Mouse (Mus musculus) erythroid progenitor cell, adult 5-6 weeks (primary cell): ENCODE results near the gene Adig. TPM values are rescaled to one million over a fixed set of nuclear protein-coding genes. Genes with fewer than 3 reads are reported as not detected.
A peak's percentile ranks its signal among the peaks of the same experiment; 100 is the strongest.

Experiments
- ATAC-seq: replicated peaks from 2 replicates; pipeline ENCODE4 v1.8.0; 2016; ENCODE audit warnings: moderate number of reproducible peaks, mild to moderate bottlenecking, moderate TSS enrichment, inconsistent platforms; ENCODE audit not compliant: poor library complexity, low FRiP score, severe bottlenecking
- total RNA-seq, 2 experiments: library from RNA; stranded (forward) in 1 of 2; stranded (reverse) in 1 of 2; fragments of 150-400 nt in 1 of 2; fragments of 186-747, 209-891 nt in 1 of 2; gene quantifications; 2 replicates each; pipeline versions ENCODE4 v1.2.3 to v1.2.4; 2015 to 2017; ENCODE audit warnings: low replicate concordance in 2 of 2

Adig gene
- total RNA-seq, 2 experiments from 2014 or later: not detected

GRCm38 (mm10) chr2:158539433-158540305 is 37.3 kb downstream of the Adig start:
- 0 out of 2 replicates have a peak, but pooled peaks have one; percentile 14 for ATAC-seq

GRCm38 (mm10) chr2:158541286-158541685 is 38.9 kb downstream of the Adig start:
- ATAC-seq: no peak

- ATAC-seq: no peak
These were observed 42.9 kb downstream of the Adig start for GRCm38 (mm10) chr2:158545266-158545665.

- no peak for ATAC-seq
These were observed 44.3 kb downstream of the Adig start for GRCm38 (mm10) chr2:158546751-158547150.

GRCm38 (mm10) chr2:158550067-158550466 is 47.7 kb downstream of the Adig start:
- ATAC-seq: no peak

- no peak for ATAC-seq
These were observed 52.0 kb downstream of the Adig start for GRCm38 (mm10) chr2:158554366-158554765.

GRCm38 (mm10) chr2:158555252-158555651 is 52.8 kb downstream of the Adig start:
- no peak for ATAC-seq

GRCm38 (mm10) chr2:158555812-158556211 is 53.4 kb downstream of the Adig start:
- ATAC-seq: no peak

- peak; percentile 66 for ATAC-seq
These were observed 53.8 kb downstream of the Adig start for GRCm38 (mm10) chr2:158556225-158556624.

- no peak for ATAC-seq
These were observed 54.3 kb downstream of the Adig start for GRCm38 (mm10) chr2:158556750-158557149.

Other genes starting within 250 kb of the Adig start
- not detected in 2 replicates for gene Bpi, start 244.5 kb upstream of the Adig start, total RNA-seq (2015; ENCODE audit: low replicate concordance)
- gene Bpi, start 244.5 kb upstream of the Adig start, total RNA-seq (2017; ENCODE audit: low replicate concordance): not detected in 2 replicates
- gene Lbp, start 196.1 kb upstream of the Adig start, total RNA-seq (2015; ENCODE audit: low replicate concordance): 7.1 and 9.0 TPM in 2 replicates
- gene Lbp, start 196.1 kb upstream of the Adig start, total RNA-seq (2017; ENCODE audit: low replicate concordance): 6.4 and 40.7 TPM in 2 replicates
- not detected in 2 replicates for gene Snhg11, start 127.0 kb upstream of the Adig start, total RNA-seq (2015; ENCODE audit: low replicate concordance)
- not detected in 2 replicates for gene Snhg11, start 127.0 kb upstream of the Adig start, total RNA-seq (2017; ENCODE audit: low replicate concordance)
- gene Ralgapb, start 92.8 kb upstream of the Adig start, total RNA-seq (2015; ENCODE audit: low replicate concordance): 31.4 and 37.8 TPM in 2 replicates
- gene Ralgapb, start 92.8 kb upstream of the Adig start, total RNA-seq (2017; ENCODE audit: low replicate concordance): 24.9 and 29.8 TPM in 2 replicates
- gene Arhgap40, start 10.2 kb downstream of the Adig start, total RNA-seq (2015; ENCODE audit: low replicate concordance): not detected in 2 replicates
- not detected in 2 replicates for gene Arhgap40, start 10.2 kb downstream of the Adig start, total RNA-seq (2017; ENCODE audit: low replicate concordance)
- gene Slc32a1, start 108.2 kb downstream of the Adig start, total RNA-seq (2015; ENCODE audit: low replicate concordance): not detected in 2 replicates
- not detected in 2 replicates for gene Slc32a1, start 108.2 kb downstream of the Adig start, total RNA-seq (2017; ENCODE audit: low replicate concordance)
- gene Actr5, start 122.3 kb downstream of the Adig start, total RNA-seq (2015; ENCODE audit: low replicate concordance): 0.84 and 7.2 TPM in 2 replicates
- gene Actr5, start 122.3 kb downstream of the Adig start, total RNA-seq (2017; ENCODE audit: low replicate concordance): 4.2 and 6.2 TPM in 2 replicates
- gene Ppp1r16b, start 162.8 kb downstream of the Adig start, total RNA-seq (2015; ENCODE audit: low replicate concordance): 1.4 and 2.5 TPM in 2 replicates
- 1.7 and 2.3 TPM in 2 replicates for gene Ppp1r16b, start 162.8 kb downstream of the Adig start, total RNA-seq (2017; ENCODE audit: low replicate concordance)